Mouse (Mus musculus) kidney, postnatal 14 days (tissue): ENCODE results near the gene Ksr2.

Source experiments
- DNase-seq: peaks from one replicate; pipeline ENCODE4 v3.0.0; 2022; ENCODE audit warnings: mixed read lengths

Gene Ksr2

DNA sequence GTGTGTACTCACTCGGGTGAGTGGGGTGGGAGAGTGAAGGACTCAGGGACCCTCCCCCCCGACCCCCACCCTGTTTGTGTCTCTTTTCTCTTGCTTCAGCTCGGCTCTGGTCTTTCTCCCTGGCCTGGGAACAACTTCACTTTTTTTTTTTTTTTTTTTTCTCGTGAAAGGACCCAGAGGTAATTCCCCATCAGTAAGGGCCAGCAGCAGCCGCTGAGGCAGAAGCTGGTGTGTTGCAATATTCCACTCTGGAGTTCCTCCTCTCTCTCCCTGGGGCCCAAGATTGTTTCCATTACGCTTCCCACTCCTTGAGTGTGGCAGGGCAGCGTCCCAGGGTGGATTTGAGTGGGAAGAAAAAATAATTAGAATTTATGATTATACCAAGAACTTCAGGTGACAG, 72.3 kb downstream of the Ksr2 start:
- no peak for DNase-seq

DNA sequence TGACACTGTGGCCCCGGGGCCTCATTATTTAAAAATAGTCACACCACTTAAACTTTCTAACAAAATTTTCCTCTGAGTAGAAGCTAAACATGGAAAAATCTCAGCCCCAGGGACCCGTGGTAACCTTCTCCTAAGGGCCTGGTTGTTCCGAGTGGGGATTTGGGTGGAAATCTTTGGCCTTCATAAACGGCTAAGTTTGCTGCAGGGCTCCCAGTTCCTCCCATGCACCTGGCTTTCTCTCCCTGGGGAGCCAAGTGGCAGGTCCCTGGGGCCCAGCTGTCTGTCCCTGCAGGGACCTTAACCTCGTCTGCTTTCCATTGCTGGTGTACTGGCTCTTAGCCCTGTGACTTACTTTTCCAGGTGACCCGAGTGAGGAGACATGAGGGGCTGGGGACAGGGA, 74.4 kb downstream of the Ksr2 start:
- DNase-seq, result no peak

- no peak for DNase-seq
Observed at GRCm38 (mm10) chr5:117488670-117489325, 75.0 kb downstream of the Ksr2 start.

GRCm38 (mm10) chr5:117492933-117493863, 79.4 kb downstream of the Ksr2 start:
- DNase-seq, result no peak

DNA sequence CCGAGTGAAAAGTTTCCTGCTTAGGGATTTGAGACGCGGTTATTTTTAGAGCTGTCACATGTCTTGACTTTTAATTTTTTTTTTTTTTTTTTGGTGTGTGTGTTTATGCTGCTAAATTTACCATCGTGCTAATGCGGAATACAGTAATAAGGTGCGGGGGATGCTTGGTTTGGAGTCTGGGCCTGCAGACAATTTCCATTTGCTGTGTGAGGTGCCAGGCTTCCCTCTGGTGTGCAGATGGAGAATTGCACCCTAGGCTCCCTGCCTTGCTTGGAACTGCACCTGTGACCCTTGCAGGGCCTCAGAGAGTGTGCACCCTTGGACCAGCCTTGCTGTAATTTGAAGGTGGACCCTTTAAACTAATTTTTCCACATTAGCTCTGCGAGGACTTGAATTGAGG, 80.1 kb downstream of the Ksr2 start:
- peak; percentile 71 for DNase-seq

GRCm38 (mm10) chr5:117497084-117497483, 83.3 kb downstream of the Ksr2 start:
- DNase-seq, result no peak

DNA sequence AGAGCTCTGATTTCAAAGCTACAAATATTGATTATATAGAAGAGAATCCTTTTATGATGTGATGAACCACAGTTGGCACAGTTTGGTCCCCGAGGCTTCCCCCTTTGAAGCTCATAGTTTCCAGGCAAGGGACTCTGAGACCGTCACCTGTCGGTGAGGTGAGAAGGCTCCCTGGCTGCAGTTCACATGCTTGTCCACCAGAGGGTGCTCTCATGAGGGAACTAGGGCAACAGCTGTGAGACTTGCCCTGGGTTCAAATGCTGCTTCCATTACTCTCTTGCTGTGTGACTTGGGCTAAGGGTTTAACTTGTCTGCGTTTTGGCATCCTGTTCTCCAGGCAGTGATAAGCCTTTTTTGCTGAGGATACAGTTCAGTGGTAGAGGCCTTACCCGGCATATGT, 88.8 kb downstream of the Ksr2 start:
- no peak for DNase-seq

GRCm38 (mm10) chr5:117504431-117504830, 90.6 kb downstream of the Ksr2 start:
- no peak for DNase-seq

GRCm38 (mm10) chr5:117505204-117505603, 91.4 kb downstream of the Ksr2 start:
- DNase-seq, result peak; percentile 77

GRCm38 (mm10) chr5:117505769-117506168, 92.0 kb downstream of the Ksr2 start:
- DNase-seq, result no peak

DNA sequence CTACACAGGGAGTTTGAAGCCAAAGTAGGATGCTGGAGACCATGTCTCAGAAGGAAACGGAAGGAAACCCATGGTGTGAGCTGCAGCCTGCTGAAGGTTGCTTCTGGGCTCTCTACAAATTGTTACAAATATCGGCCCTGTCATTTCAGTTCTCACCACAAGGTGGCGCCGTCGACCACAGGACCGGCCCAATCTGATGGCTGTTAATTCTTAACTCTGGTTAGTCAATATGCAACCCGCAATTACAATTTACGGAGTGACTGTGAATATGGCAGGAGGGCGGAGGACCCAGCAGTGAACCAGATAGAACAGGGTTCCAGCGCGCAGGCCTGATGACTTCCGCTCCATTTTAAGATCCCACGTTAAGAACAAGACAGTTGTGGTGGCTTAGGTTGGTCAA, 92.6 kb downstream of the Ksr2 start:
- DNase-seq, result peak; percentile 81

GRCm38 (mm10) chr5:117509511-117510375, 95.9 kb downstream of the Ksr2 start:
- peak; percentile 47 for DNase-seq

GRCm38 (mm10) chr5:117510864-117511263, 97.1 kb downstream of the Ksr2 start:
- no peak for DNase-seq

DNA sequence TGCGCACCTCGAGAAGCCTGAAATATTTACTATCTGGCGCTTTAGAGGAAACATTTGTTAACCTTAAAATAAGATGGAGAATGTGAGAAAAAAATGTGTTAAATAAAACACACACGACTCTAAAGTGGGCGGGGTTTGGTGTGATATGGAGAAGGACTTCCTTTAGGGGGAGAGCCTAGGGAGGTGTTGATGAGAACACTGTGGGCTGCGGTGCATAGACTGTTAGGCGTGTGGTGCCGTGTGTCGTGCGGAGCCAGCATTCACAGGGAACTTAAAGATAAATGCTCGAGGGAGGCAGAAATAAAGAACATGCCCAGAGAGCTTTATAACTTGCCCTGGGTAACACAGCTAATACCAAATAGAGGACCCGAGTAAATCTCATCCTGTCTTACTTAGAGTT, 101.6 kb downstream of the Ksr2 start:
- DNase-seq, result no peak

DNA sequence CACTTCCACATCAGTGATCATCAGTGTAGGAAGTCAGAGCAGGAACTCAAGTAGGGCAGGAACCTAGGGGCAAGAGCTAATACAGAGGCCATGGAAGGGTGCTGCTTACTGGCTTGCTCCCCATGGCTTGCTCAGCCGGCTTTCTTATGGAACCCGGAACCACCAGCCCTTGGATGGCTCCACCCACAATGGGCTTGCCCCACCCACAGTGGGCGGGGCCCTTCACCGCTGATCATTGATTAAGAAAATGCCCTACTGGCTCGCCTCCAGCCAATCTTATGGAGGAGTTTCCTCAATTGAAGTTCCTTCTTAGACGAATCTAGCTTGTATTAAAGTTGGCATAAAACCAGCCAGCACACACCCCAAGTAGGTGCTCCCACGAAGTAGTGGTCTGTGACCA, 102.1 kb downstream of the Ksr2 start:
- no peak for DNase-seq

DNA sequence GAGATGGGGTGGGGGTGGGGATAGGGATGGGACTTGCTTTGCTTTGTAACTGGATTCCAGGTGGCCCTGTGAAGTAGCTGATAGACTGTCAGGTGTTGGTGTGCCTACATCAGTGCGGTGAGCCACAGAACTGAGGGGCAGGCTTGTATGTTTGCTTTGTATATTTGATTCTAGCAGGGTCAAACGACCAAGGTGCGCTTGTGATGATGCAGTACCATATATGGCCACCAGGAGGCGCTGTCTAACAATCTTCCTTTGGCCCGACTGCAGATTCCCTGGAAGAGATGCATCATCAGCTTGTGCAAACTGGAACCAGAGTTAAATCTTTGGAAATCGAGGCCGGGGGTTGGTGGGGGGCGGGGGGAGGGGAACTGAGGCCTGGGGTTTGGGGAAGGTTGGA, 102.8 kb downstream of the Ksr2 start:
- DNase-seq, result peak; percentile 64

GRCm38 (mm10) chr5:117519858-117520495, 106.2 kb downstream of the Ksr2 start:
- DNase-seq, result no peak

- no peak for DNase-seq
Observed at GRCm38 (mm10) chr5:117521156-117521555, 107.4 kb downstream of the Ksr2 start.

DNA sequence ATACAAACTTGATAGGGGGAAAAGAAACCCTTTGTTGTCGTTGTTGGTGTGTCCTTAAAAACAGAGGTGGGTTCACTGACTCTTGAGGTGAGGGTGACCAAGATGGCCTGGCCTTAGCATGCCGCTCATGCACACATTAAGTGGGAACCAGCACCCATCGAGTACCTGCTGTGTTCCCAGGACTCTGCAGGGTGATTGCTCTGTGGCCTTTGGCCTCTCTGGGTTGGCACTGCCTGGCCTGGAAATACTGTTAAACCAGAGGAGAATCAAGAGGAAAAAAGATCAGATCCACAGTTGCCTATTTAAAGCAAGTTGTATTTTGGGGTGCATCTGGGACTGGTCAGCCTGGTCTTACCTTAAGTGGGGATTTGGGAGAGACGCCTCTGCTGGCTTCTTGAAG, 107.9 kb downstream of the Ksr2 start:
- no peak for DNase-seq

- DNase-seq, result no peak
Observed at GRCm38 (mm10) chr5:117522471-117522870, 108.7 kb downstream of the Ksr2 start.

GRCm38 (mm10) chr5:117523010-117523409, 109.2 kb downstream of the Ksr2 start:
- DNase-seq, result no peak

DNA sequence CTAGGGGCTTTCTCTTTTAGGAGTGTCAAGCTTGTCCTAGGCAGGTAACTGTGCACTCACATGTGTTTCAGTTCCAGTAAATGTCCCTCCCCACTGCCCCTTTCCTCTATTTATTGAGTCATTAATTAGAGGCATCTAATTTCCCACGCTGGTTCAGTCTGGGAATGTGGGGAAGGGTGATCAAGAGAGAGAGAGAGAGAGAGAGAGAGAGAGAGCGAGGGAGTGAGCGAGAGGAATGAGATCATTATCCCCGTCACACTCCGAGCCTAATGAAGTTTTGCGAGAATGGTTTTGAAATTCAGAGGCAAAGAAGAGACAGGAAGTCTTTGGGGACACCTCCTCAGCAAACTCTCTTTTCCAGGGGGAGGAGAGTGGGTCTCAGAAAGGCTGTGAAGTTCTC, 117.2 kb downstream of the Ksr2 start:
- DNase-seq, result no peak

DNA sequence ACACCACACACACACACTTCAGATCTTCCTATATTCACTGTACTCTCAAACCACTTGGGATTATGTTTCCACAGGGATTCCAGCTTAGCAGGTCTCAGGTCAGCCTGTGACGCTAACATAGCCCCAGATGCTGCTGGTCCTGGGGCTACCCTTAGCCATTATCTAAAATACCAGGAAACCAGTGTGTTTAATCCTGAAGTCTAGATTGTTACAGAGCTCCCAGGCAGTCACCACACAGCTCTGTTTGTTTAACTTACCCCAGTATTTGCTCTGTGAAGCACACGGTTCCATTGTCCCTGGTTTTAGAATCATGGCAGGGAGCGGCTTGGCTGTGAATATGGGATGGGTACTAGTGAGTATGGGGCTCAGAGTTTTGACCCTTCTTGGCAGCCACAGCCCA, 125.4 kb downstream of the Ksr2 start:
- DNase-seq, result no peak
